Mouse (Mus musculus) heart, embryonic 11.5 days (tissue): Measurements from ENCODE around the gene Egr4. TPM values are rescaled to one million over a fixed set of nuclear protein-coding genes. Genes with fewer than 3 reads are reported as not detected.

ENCODE experiments used
- ATAC-seq: fragments of 200-750 bp; cut with Nextera tagmentation; replicated peaks from 2 replicates; pipeline ENCODE4 v1.8.0; 2017; ENCODE audit warnings: moderate library complexity; ENCODE audit not compliant: insufficient number of reproducible peaks, low FRiP score, low TSS enrichment
- H3K27ac ChIP-seq: fragments of 300-500 bp; sonication (generic); 2 replicates; pipeline ENCODE4 v1.5.1; 2014; ENCODE audit warnings: mild to moderate bottlenecking, low read depth, low read length
- H3K27me3 ChIP-seq: fragments of 300-500 bp; sonication (generic); 2 replicates; pipeline ENCODE4 v1.6.1; 2014; ENCODE audit warnings: mild to moderate bottlenecking, low read length, mixed read lengths; ENCODE audit not compliant: control insufficient read depth, insufficient read depth
- H3K36me3 ChIP-seq: fragments of 300-500 bp; sonication (generic); 2 replicates; pipeline ENCODE4 v1.6.1; 2014; ENCODE audit warnings: mild to moderate bottlenecking, low read length, moderate library complexity, mixed read lengths; ENCODE audit not compliant: control insufficient read depth, insufficient read depth
- H3K4me1 ChIP-seq: fragments of 300-500 bp; sonication (generic); 2 replicates; pipeline ENCODE4 v1.6.1; 2014; ENCODE audit warnings: low read length; ENCODE audit not compliant: control insufficient read depth, insufficient read depth
- H3K4me2 ChIP-seq: fragments of 300-500 bp; sonication (generic); 2 replicates; pipeline ENCODE4 v1.6.1; 2014; ENCODE audit warnings: mild to moderate bottlenecking, moderate library complexity
- H3K4me3 ChIP-seq: fragments of 300-500 bp; sonication (generic); 2 replicates; pipeline ENCODE4 v1.5.1; 2014; ENCODE audit warnings: low read depth, low read length
- H3K9ac ChIP-seq: fragments of 300-500 bp; sonication (generic); 2 replicates; pipeline ENCODE4 v1.6.1; 2014; ENCODE audit warnings: mild to moderate bottlenecking, low read depth, low read length, moderate library complexity
- H3K9me3 ChIP-seq: fragments of 300-500 bp; sonication (generic); replicated peaks from 2 replicates; pipeline ENCODE4 v1.6.1; 2016; ENCODE audit warnings: low read length; ENCODE audit not compliant: control insufficient read depth
- WGBS: fragments of 180-500 bp; shearing (Covaris S2); extraction: QIAGEN DNeasy Blood & Tissue Kit; methylation state at CpG from one replicate; pipeline ENCODE4 v1.1.7; 2014; ENCODE audit not compliant: insufficient replicate concordance; 5-methylcytosine and 5-hydroxymethylcytosine counted together
- polyA plus RNA-seq: library from polyadenylated mRNA; unstranded; fragments of >200 nt; fragmentation: Nextera tagmentation; extraction: Ambion mirVana; gene quantifications from 2 replicates; pipeline ENCODE4 v1.2.1, GENCODE M21; 2014

Egr4 gene
- polyA plus RNA-seq = not detected in 2 replicates

DNA sequence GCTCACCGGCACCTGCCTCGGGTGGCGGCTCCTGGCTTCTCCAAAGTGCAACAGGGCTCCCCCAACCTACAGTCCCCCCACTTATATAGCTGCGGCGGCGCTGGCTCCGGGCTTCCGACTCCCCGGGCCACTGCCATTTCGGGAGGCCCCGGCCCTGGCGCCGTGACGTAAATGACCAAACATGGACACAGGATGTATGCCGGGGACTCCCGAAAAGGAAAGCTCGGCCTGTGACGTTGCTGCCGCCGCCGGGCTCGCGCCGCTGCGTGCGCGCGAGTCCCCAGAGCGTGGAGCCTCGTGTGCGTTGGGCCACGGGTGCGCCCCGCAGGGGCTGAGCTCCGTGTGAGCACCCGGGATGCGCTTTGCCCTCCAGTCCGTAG lies at the start of gene Egr4:
Egr4 (minus strand) TSS at position 59 of the 380 bp plus-strand sequence.
- Histone ChIP-seq H3K36me3 (no peaks in the 10 kb centered on the region), H3K4me1 (peaks cover 15% of the 10 kb centered on the region), H3K27ac (no peak within 1 kb of the TSS), H3K9me3 (no peaks in the 10 kb centered on the region), H3K4me3 (peak within 1 kb of the TSS; percentile 51), H3K27me3 (peaks cover 76% of the 10 kb centered on the region), H3K9ac (no peak within 1 kb of the TSS), H3K4me2 (peak within 1 kb of the TSS; percentile 93)
- 1% methylated on average over 38 of the region's 38 CpGs for WGBS
- ATAC-seq = no peak

GRCm38 (mm10) chr6:85562374-85562773 lies 49.0 kb upstream of the Egr4 start:
- H3K4me3 ChIP-seq = no peak overlapping the region
- WGBS = 24% methylated on average over 1 of the region's 1 CpGs
- ATAC-seq = no peak
- no peak overlapping the region for H3K9ac ChIP-seq
- H3K36me3 ChIP-seq = no peaks in the 10 kb centered on the region
- no peaks in the 10 kb centered on the region for H3K9me3 ChIP-seq
- no peak overlapping the region for H3K4me2 ChIP-seq
- H3K27ac ChIP-seq = no peak overlapping the region
- H3K4me1 ChIP-seq = no peaks in the 10 kb centered on the region
- H3K27me3 ChIP-seq = no peaks in the 10 kb centered on the region

- H3K4me1 ChIP-seq = no peaks in the 10 kb centered on the region
- H3K4me2 ChIP-seq = no peak overlapping the region
- WGBS = 70% methylated on average over 5 of the region's 5 CpGs
- H3K9me3 ChIP-seq = no peaks in the 10 kb centered on the region
- no peak overlapping the region for H3K4me3 ChIP-seq
- H3K27me3 ChIP-seq = no peaks in the 10 kb centered on the region
- no peaks in the 10 kb centered on the region for H3K36me3 ChIP-seq
- ATAC-seq = no peak
- H3K27ac ChIP-seq = no peak overlapping the region
- no peak overlapping the region for H3K9ac ChIP-seq
Measured at GRCm38 (mm10) chr6:85547642-85548041, 34.3 kb upstream of the Egr4 start.

GRCm38 (mm10) chr6:85544251-85544881 lies 31.0 kb upstream of the Egr4 start:
- ATAC-seq = no peak
- no peaks in the 10 kb centered on the region for H3K27me3 ChIP-seq
- H3K9me3 ChIP-seq = no peaks in the 10 kb centered on the region
- H3K4me1 ChIP-seq = no peaks in the 10 kb centered on the region
- WGBS = 73% methylated on average over 13 of the region's 13 CpGs
- no peak overlapping the region for H3K9ac ChIP-seq
- no peaks in the 10 kb centered on the region for H3K36me3 ChIP-seq
- no peak overlapping the region for H3K4me2 ChIP-seq
- no peak overlapping the region for H3K4me3 ChIP-seq
- H3K27ac ChIP-seq = no peak overlapping the region

GRCm38 (mm10) chr6:85543351-85544175 lies 30.2 kb upstream of the Egr4 start:
- Histone ChIP-seq H3K36me3 (no peaks in the 10 kb centered on the region), H3K9ac (no peak overlapping the region), H3K4me3 (no peak overlapping the region), H3K4me2 (no peak overlapping the region), H3K27me3 (no peaks in the 10 kb centered on the region), H3K9me3 (no peaks in the 10 kb centered on the region), H3K4me1 (no peaks in the 10 kb centered on the region), H3K27ac (no peak overlapping the region)
- no peak for ATAC-seq
- 62% methylated on average over 10 of the region's 10 CpGs for WGBS

DNA sequence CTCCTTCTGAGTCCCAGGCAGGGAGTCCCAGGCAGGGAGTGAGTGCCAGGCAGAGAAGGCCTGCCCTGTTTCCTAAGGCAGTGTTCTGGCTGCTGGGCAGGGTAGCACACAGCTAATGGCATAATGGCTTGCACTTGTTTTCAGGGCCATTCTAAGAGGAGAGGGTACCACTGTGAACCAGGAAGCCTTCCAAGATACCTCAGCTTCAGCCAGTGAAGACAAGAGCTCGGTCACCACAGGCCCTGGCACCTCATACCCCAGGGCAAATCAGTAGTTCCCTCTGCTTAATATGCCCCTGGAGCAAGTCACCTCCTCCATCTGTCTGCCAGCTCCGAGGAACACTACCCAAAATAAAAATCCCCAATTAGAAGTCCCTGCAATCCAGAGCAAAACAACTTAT lies 9.4 kb upstream of the Egr4 start:
- no peaks in the 10 kb centered on the region for H3K9me3 ChIP-seq
- H3K4me3 ChIP-seq = no peak overlapping the region
- no peak overlapping the region for H3K27ac ChIP-seq
- no peak overlapping the region for H3K9ac ChIP-seq
- H3K4me1 ChIP-seq = no peaks in the 10 kb centered on the region
- no peaks in the 10 kb centered on the region; the same call in 1 of the 2 replicates for H3K27me3 ChIP-seq
- 69% methylated on average over 2 of the region's 2 CpGs for WGBS
- no peak overlapping the region for H3K4me2 ChIP-seq
- no peaks in the 10 kb centered on the region for H3K36me3 ChIP-seq
- no peak for ATAC-seq

DNA sequence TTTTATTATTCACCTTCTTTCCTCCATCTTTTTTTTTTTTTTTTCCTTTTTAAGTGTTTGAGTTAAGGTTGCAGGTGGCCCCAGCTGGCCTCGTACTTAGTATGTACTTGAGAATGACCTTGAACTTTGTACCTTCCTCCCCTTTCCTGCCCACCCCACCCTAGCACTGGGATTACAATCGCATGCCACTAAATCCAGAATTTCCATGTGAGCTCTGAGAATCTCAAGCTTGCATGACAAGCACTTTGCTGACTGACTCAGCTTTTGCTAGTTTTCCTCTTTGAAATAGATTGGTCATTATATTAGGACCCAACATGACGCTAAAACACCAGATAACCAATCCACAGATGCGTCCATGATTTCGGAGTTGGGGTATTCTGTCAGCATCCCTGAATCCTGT lies 8.6 kb upstream of the Egr4 start:
- Histone ChIP-seq H3K36me3 (no peaks in the 10 kb centered on the region), H3K9ac (no peak overlapping the region), H3K9me3 (no peaks in the 10 kb centered on the region), H3K27me3 (no peaks in the 10 kb centered on the region; the same call in 1 of the 2 replicates), H3K4me1 (no peaks in the 10 kb centered on the region), H3K27ac (no peak overlapping the region), H3K4me2 (no peak overlapping the region), H3K4me3 (no peak overlapping the region)
- no peak for ATAC-seq
- 77% methylated on average over 5 of the region's 5 CpGs for WGBS

DNA sequence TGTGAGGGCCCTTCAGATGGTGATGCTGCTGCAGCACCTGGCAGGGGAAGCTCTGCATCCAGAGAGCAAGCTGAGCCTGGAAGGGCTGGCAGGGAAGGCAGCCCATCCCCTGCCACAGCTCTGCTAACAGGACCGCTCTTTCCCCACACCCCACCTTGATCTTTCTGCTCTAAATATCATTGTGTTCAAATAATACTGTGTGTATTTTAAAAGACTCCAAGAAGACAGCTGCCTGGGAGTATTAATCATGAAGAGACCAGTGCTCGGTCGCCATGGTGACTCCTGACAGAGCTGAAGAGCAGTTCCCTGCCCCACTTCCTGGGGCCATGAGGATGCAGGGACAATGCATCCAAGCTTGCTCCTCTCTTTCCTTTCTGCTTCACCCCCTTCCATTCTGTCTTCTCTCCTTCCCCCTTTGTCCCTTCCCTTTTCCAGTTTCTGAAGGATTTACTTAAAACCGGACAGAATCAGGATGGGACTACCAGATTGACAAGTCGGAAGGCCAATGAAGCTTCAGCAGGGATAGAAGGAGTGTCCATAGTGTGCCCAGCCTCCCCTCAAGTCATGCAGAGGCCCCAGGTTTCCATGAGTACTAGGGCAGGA lies 4.8 kb upstream of the Egr4 start:
- no peak for ATAC-seq
- Histone ChIP-seq H3K9ac (no peak overlapping the region), H3K4me2 (no peak overlapping the region), H3K36me3 (no peaks in the 10 kb centered on the region), H3K9me3 (no peaks in the 10 kb centered on the region), H3K4me1 (peaks cover 1% of the 10 kb centered on the region; the same call in 1 of the 2 replicates), H3K27ac (no peak overlapping the region), H3K27me3 (peaks cover 33% of the 10 kb centered on the region), H3K4me3 (no peak overlapping the region)
- 65% methylated on average over 5 of the region's 5 CpGs for WGBS
